Mouse (Mus musculus): Measurements from ENCODE around the gene Copz1. TPM values are rescaled to one million over a fixed set of nuclear protein-coding genes. Genes with fewer than 3 reads are reported as not detected.

Gene Copz1
- total RNA-seq, 2 experiments from 2014 or later = 102 to 105 TPM

DNA sequence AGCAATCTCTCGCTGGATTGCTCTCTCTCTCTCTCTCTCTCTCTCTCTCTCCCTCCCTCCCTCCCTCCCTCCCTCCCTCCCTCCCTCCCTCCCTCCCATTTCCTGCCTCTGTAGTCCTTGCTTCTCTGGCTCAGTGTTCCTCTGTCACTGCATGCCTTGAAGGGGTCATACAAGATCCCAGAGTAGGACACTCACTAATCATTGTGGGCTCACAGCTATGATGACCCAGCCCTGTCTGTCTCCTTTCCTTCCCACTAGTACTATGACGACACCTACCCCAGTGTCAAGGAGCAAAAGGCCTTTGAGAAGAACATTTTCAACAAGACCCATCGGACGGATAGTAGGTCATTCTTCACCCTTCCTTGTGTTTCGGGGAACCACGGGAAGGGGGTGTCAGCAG is 17.9 kb downstream of the Copz1 start:
- no peak for DNase-seq (ENCODE audit: low spot score in 2 of 2)

DNA sequence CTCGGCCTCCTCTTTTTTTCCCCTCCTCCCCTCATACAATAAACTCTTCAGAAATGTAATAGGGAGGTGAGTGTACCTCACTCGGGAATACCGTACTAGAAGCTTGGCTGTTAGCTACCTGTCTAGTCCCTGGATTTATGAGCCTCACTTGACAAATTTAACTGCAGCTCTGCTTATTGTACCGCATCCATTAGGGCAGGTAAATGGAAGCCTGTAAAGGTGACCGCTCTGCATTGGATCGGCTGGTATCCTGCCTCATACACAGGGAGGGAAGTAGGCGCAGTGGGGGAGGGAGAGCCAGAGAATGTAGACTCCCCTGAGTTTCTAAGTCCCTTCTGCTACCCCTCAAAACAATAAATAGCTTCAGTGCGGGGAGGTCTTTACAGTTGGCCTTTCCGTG is 18.3 kb downstream of the Copz1 start:
- DNase-seq (ENCODE audit: low spot score in 2 of 2) = no peak

DNA sequence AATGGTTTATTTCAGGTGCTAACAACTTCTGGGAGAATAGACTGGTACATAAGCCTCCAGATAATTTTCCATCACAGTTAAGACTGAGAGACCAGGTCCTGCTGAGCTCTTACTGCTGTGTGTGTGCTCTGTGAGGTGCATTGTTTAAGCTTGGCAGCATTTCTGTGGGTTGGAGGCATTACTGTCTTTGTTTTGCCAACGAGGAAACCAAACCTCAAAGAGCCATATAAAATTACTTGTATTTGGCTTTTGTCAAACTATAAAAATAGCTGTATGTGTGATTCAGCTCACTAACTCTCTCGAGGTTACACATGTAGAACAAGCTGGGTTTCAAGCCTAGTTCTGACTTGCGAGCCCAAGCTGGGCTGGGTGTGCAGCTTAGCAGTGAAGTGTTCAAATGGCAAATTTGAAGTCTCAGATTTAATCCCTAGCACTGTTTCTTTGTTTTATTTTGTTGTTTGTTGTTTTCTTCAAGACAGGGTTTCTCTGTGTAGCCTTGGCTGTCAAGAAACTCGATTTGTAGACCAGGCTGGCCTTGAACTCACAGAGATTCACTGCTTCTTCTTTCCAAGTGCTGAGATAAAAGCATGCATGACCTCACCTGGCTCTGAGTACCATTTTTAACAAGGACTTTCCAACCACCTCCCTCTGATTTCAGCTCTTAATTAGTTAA is 20.3 kb downstream of the Copz1 start:
- no peak for DNase-seq (ENCODE audit: low spot score in 2 of 2)

DNA sequence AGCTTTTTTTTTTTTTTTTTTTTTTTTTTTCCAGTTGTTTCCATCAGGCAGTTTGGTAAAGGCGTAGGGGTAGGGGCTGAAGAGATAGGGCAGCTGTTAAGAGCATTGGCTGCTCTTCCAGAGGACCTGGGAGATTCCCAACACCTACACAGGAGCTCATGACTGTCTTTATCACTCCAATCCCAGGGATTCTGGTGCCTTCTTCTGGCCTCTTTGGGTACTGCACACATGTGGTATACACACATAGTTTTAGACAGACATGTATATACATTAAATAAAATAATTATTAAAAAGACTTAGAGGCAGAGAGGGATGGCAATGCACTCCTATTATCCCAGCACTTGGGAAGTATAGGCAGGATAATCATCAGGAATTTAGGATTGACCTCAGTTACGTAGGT is 20.9 kb downstream of the Copz1 start:
- DNase-seq (ENCODE audit: low spot score in 2 of 2) = no peak

DNA sequence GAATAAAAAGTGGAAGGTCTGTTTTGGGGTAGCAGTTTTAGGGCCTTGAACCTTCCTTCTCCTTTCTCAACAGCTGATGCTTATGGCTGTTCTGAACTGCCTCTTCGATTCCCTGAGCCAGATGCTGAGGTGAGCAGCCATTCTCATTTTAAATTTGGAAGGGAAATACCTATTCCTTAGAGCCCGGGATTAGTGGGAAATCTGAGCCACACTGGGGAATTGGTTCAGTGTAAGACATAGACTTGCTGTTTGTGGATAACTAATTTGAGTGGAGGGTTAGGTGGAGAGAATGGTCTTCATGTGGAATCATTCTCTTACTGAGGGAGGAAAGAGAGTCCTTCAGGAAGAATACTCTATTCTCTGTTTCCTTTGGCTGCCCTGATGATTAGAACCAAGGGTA is 22.1 kb downstream of the Copz1 start:
- DNase-seq (ENCODE audit: low spot score in 2 of 2) = no peak

DNA sequence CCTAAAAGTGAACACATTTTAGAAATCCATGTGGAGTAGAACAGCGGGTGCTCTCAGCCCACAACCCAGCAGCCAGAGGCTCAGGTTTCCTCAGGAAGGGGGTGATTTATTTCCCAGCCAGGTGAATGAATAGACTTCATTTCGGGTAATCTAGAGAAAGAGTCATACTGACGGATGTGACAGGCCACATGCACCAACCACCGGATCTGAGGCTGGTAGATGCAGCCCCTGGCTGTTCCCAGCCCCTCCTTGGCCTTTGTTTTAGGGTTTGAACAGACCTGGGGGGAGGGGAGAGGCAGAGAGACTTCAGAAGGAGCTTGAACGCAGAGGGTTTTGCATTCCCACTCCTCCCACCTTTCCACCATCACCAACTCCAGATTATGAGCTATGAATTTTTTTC is 23.3 kb downstream of the Copz1 start:
- DNase-seq (ENCODE audit: low spot score in 2 of 2) = no peak

DNA sequence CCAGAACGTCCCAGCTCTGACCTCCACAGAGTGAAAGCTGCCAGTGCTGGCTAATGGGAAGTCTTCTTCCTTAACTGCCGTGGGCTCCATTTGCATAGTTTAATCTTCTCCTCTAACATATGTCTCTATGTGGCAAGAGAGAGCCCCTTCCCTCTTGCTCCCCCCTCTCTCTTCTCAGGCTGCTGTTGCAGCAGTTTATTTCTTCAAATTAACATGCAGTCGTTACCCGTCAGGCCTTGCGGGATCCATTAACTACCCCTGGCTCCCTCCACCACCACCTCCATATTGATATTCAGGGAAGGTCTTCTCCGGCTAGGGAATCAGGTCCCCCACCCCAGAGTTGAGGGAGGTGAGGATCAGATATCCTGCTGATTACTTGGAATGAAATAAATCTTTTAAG is 24.8 kb downstream of the Copz1 start:
- DNase-seq (ENCODE audit: low spot score in 2 of 2) = no peak

DNA sequence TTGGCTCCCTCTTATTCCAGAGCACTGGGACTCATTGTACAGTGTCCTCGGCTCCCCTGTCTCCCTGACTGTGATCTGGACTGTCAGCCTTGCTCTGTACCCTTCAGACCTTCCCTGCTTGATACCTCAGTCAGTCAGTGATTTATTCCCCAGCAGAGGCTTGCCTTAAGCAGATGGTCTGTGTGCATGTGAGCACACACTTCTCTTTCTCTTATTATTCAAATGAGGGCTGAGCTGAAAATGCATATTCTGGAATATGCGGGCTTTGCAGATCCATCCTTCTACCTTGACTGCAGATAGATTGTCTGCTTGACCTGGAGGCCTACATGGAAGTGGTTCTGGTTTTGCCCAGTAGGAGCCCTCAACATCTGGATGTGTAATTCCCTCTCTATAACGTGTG is 25.5 kb downstream of the Copz1 start:
- DNase-seq (ENCODE audit: low spot score in 2 of 2) = no peak

DNA sequence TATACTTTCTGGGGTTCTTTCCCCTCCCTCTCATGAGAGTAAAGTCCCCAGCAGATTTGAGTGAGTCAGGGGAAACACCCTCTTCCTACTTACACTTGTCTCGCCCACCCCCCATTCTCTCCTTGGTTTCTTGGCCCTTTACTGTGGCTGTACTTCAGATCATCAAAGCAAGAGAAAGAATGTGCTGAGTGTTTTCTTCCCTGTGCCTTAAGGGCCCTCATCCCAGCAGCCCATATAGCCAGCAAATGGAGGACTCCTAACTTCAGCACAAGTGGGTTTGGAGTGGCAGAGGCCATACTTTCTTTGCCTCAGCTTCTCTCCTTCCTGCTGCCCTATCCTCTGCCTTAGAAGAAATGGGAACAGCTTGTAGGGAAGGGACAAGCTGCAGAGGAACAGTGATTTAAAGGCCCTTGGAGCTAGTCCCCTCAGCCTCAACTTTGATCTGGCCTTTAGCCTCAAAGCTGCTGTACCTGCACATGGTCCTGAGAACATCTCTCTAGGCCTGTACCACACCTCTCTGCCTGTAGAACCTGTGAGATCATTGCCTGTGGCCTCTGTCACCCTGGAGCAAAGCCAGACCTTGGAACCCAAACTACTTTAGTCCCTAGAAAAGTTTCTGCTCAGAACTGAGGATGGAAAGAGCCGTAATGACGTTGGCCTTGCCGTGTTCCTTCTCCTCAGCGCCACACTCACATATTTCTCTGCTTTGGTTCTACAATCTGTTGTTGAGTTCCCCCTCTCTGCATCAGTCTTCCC is 26.5 kb downstream of the Copz1 start:
- no peak for DNase-seq (ENCODE audit: low spot score in 2 of 2)

DNA sequence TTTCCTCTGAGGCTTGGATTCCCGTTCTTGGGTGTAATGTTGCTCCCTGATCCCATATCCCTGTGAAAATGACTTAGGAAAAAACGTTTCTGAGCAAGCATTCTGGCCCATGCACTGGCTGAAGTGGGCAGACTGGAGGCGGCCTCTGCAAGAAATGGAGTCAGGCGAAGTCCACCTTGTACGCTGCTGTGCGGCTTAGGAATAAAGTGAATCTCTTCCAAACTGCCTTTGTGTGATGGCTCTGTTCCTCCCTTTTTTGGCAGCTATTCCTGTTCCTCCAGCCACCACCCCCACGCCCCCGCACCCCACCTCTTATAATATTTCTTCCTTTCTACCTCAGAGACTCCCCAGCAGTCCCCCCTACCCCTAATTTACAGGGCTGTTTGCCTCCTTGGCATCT is 27.1 kb downstream of the Copz1 start:
- DNase-seq (ENCODE audit: low spot score in 2 of 2) = no peak

DNA sequence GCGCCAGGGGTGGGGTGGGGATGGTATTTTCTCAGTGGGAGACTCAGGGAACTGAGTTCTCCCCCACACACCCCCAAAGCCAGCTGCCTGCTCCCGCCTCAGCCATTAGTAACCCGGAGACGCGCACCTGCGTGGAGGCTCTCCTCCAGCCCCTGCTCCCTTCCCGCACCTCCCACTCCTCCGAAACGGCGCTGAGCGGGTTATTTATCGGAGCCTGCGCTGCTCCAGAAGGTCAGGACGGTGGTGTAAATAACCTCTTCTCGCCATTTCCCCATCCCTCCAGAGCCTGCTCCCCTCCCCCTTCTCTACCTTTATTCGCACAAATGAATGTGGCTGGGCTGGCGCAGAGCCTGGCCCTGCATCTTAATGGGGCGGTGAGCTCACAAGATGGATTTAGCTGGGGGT is 27.6 kb downstream of the Copz1 start:
- no peak for DNase-seq (ENCODE audit: low spot score in 2 of 2)

DNA sequence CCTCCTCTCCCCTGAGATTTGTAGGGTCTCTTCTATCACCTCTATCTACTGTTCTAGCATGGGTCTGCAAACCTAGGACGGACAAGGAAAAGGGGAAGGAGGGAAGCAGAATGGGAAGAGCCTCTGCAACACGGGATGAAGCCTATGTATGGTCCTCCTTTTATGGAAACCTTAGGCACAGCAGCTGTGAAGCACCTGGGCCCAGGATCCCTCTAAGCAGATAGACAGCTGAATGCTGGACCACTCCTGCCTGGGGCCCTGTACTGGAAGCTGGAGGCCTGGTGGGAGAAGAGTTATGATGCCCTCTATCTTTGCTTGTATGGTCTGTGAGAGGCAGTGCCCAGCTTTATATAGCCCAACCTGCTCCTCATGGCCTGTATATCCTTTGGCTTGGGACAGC is 28.0 kb downstream of the Copz1 start:
- no peak for DNase-seq (ENCODE audit: low spot score in 2 of 2)

DNA sequence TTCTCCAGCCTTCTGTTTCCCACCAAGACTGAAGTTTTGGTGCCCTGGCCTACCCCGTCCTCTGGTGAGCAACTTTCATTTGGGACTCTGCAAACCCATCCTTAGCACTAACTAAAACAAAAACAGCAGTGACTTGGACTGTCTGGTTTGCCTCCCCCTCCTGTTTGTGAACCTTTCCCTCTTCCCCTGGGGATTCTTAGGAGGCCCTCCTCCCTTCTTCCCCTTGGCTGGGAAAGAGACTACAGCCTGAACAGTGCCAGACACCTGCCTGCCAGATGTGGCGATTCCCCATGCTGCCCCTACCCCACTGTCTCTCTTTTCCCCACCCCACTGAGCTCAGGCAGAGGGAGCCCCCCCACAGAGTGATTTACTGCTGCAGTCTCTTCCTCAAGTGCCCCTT is 28.5 kb downstream of the Copz1 start:
- no peak for DNase-seq (ENCODE audit: low spot score in 2 of 2)

DNA sequence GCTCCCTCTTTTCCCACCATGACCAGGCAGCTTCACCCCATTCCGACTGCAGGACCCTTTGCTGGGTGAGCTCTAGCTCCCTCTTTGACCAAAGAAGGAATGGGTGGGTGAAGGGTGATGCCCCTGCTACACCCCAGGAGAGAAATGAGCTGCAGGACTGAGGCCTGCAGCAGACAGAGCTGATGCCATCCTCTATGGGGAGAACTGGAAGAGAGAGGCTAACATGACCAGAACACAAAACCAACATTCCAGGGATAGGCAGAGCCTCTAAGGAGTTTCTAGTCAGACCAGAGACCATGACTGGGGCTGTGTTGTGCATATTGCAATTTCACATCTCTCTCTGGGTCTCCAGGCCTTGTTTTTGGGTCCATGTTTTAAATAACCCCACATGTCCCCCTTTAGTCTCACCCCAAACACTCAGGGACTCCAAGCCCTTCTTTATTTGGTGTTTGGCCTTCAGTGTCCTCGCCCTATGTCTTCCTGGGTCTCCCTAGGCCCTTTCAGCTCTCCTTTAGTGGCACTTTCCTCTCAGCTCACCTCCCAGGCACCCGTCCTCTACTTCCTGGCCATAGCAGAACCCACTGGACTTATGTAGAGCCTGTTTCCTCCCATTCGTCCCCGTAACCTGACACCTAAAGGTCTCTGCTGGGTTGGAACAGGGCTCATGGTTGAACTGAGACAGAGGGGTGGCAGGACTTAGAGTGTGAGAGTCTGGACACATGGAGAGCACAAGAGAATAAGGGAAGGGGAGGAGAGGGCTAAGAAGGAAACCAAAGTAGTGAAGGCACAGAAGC is 29.2 kb downstream of the Copz1 start:
- no peak for DNase-seq (ENCODE audit: low spot score in 2 of 2)

DNA sequence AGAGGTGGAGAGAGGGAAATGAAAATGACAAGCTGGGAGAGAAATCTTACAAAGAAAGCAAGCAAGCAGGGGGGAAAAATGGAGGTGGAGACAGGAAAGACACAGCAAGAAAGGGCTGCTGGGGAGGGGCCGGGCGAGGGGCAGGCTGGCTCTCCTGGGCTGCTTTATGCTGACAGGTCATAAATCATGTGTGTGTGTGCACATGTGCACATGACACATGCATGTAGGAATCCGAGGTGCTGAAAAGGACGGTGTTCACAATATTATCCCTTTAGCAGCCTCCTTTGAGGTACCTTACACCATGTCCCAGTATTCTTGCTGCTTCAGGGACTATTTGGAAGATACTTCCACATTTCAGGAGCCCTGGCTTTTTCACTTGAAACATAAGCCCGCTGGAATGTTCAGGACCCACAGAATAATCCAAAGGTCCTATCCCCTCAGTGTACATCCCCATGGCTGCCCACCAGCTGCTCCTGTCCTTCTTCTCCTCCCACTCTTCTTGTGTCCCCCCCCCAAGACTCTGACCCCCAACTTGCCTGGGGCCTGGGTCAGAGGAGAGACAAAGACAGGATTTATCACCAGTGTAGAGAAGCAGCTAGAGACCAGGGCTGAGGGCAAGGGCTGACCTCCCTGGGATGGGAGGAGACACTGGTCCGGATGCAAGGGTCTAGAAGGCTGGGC is 30.0 kb downstream of the Copz1 start:
- DNase-seq (ENCODE audit: low spot score in 2 of 2) = no peak

DNA sequence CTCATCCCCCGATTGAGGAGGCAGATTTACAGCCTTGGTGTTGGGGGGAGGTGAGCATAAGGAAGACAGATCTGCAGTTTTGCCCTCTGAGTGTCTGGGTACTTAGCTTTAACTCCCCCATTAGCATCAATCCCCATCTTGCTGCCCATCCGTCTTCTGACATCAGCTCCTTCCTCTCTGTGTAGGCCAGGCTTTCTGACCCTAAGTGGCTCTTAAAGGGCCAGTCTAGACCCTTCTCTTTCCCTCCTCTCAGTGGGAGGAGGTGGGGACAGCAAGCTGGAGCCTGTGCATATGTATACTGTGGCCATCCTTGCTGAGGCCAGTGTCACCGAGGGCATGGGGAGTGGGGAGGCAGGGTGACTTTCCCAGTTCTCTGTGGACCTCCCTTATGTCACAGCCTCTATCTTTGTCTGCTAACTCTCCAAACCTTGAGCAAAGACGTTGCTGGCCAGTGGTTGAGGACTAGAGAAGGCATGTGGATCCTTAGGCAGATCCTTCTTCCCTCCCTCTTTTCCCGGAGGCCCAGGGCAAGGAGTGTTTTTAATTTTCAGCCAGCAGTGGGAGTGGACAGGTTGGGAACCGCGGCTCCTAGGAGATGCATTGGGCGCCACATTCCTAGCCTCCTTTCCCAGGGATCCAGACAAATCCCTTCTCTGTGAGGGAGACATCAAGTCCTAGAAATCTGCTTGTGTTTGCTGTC is 31.6 kb downstream of the Copz1 start:
- no peak for DNase-seq (ENCODE audit: low spot score in 2 of 2)

DNA sequence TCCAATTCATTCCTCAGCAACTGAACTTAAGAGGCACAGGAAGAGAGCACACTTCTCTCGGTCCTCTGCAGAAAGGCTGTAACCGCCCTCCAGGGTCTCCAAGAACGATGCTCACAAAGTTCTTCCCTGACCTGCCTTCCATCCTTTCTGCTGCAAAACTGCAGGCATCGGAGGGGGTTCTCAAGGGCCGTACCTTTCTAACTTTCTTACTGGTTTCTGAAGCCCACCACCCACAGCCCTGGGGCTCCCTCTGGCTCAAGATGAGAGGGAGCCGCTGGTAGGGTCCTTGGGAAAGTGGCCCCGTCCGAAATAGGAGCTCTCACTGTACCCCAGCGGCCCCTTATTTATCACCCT is 32.1 kb downstream of the Copz1 start:
- DNase-seq (ENCODE audit: low spot score in 2 of 2) = no peak

DNA sequence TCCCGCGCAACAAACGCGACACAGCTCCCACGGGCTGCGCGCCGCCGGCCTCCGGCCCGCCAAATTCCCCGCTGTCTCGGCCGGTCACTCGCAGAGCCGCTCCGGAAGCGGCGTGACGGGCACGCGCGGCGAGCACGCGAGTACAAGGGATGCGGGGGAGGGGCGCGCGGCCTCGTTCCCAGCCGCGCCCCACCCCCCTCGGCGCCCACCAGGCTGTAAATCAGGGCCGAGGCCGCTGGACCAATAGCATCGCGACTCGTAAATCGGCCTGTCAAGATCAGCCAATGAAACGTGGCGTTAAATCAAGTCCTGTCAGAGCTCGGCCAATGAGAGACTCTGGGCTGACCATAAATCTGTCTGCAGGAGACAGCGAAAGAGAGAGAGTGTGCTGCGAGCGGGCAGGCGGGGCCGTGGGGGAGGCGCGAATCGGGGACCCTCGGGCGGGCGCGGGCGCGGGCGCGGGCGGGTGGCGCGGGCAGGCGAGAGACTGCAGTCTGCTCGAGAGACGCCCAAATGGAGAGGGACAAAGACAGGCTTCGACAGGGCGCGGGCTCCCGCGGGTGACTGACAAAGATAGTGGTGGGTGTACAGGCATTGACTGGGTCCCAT is 32.7 kb downstream of the Copz1 start:
- peak; percentile 95 to 99 for DNase-seq (ENCODE audit: low spot score in 2 of 2)

DNA sequence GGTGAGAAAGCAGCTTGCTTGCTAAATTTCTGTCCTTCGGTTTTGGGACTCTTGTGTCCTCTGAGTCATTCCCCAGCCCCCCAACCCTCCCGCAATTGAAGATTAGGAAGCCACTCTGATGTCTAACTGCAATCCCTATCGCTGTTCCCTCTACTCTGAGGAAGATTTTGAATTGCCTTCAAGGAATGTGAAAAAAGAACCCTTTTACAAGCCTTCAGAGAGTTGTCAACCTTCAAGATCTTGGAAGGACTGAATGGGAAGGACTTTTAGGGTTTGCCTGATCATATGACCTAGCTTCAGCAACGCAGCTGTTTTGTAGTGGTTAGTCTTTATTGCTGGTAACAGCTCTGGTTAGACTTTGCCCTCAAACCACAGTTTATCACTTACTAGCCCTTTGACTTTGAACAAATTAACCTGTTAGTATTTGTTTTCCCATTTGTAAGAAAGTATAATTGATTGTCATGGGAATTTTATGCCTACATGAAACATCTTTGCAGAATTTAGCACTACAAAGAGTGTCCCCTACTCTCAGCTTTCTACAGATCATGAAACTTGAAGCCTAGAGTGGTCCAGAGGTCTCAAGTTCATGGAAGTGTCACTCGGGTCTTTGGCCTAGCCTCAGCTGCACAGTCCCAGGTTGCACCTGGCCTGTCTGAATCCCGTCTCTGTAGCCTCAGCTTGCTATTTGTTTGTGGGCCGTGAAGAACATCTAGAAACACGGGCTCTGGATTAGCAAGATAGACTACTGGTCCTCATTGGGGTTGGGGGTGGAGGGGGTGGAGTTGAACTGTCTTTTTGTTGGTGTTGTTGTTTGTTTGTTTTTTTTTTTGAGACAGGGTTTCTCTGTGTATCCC is 33.5 kb downstream of the Copz1 start:
- no peak for DNase-seq (ENCODE audit: low spot score in 2 of 2)

DNA sequence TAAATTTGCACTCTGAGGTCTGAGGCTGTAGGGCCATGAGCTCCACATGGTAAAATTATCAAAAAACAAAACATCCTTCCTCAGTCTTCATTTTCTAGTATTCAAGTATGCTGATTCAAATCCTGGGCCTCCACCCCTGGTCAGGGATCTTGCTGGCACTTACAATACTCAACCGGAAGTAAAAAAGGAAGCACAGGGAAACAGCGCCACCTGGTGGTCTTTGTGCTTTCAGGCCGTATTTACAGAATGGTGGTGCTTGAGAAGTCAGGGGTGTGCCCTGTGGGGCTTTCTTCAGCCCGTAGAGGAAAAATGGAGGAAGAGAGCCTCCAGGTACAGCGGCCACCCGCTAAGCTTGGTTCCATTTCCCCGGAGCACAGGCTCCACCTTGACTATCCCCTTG is 34.6 kb downstream of the Copz1 start:
- DNase-seq (ENCODE audit: low spot score in 2 of 2) = peak; percentile 92 to 95
